Mouse (Mus musculus): ENCODE measurements around the gene Thbs3. TPM values are rescaled to one million over a fixed set of nuclear protein-coding genes. Genes with fewer than 3 reads are reported as not detected.

Gene Thbs3
- polyA plus RNA-seq, 1 experiment from 2014 or later, result 45.6 TPM

- 4% methylated on average over 39 of the region's 39 CpGs for WGBS
- Histone ChIP-seq H3K36me3 (no peaks in the 10 kb centered on the region), H3K27me3 (no peaks in the 10 kb centered on the region), H3K9me3 (no peaks in the 10 kb centered on the region), H3K27ac (replicated peaks) (peak within 1 kb of the TSS; percentile 74), H3K4me3 (peak within 1 kb of the TSS; percentile 51), H3K9ac (peak within 1 kb of the TSS; percentile 80), H3K4me1 (replicated peaks) (peaks cover 52% of the 10 kb centered on the region), H3K4me2 (peak within 1 kb of the TSS; percentile 81)
- ATAC-seq (ENCODE audit: low read depth), result peak; percentile 21
Measured at GRCm38 (mm10) chr3:89270051-89270755, 55.2 kb downstream of the Thbs3 start, which contains the start of gene Slc50a1. Gene Slc50a1 (minus strand): TSS chr3:89270570.

- peak overlapping the region; percentile 51 for H3K4me3 ChIP-seq
- H3K9ac ChIP-seq, result peak overlapping the region; percentile 80
- no peaks in the 10 kb centered on the region for H3K9me3 ChIP-seq
- H3K36me3 ChIP-seq, result no peaks in the 10 kb centered on the region
- WGBS, result 66% methylated on average over 6 of the region's 6 CpGs
- H3K4me2 ChIP-seq, result peak overlapping the region; percentile 81
- H3K27me3 ChIP-seq, result no peaks in the 10 kb centered on the region
- H3K27ac ChIP-seq (replicated peaks), result peak overlapping the region; percentile 74
- H3K4me1 ChIP-seq (replicated peaks), result peaks cover 50% of the 10 kb centered on the region
- no peak for ATAC-seq (ENCODE audit: low read depth)
Measured at GRCm38 (mm10) chr3:89270891-89271290, 55.9 kb downstream of the Thbs3 start.

GRCm38 (mm10) chr3:89271760-89272159 is 56.8 kb downstream of the Thbs3 start:
- Histone ChIP-seq H3K4me1 (replicated peaks) (peaks cover 46% of the 10 kb centered on the region), H3K27ac (replicated peaks) (no peak overlapping the region), H3K4me3 (no peak overlapping the region), H3K4me2 (no peak overlapping the region), H3K27me3 (0 out of 2 replicates have a peak, but pooled peaks cover 6% of the 10 kb centered on the region), H3K9me3 (no peaks in the 10 kb centered on the region), H3K36me3 (no peaks in the 10 kb centered on the region), H3K9ac (0 out of 2 replicates have a peak overlapping the region, but pooled peaks have one; percentile 22)
- ATAC-seq (ENCODE audit: low read depth), result no peak
- WGBS, result 42% methylated on average over 6 of the region's 6 CpGs

- H3K9me3 ChIP-seq, result no peaks in the 10 kb centered on the region
- H3K4me3 ChIP-seq, result no peak overlapping the region
- peaks cover 39% of the 10 kb centered on the region for H3K27me3 ChIP-seq
- peaks cover 51% of the 10 kb centered on the region for H3K4me1 ChIP-seq (replicated peaks)
- 95% methylated on average over 13 of the region's 13 CpGs for WGBS
- ATAC-seq (ENCODE audit: low read depth), result no peak
- no peak overlapping the region for H3K4me2 ChIP-seq
- H3K9ac ChIP-seq, result no peak overlapping the region
- no peaks in the 10 kb centered on the region for H3K36me3 ChIP-seq
- H3K27ac ChIP-seq (replicated peaks), result no peak overlapping the region
Measured at GRCm38 (mm10) chr3:89276061-89276460, 61.1 kb downstream of the Thbs3 start.

MicroRNAs within 50 kb of the gene (microRNA counts, 519-probe panel; counts per million panel counts)
- 3,707 counts per million, percentile 55 among the panel's probes with 10 or more counts for microRNA mmu-miR-92b

Small RNA genes lying within 50 kb of the gene (microRNA-seq; reads per million reads assigned to microRNA genes)
- 2,995 reads per million, percentile 88 among the genes with 10 or more reads in this experiment for gene Mir92b

Other genes with a start within 250 kb of the Thbs3 start
- gene Rusc1, start 121.9 kb upstream of the Thbs3 start, polyA plus RNA-seq (2015; fragmentation: Nextera tagmentation; extraction: Ambion mirVana), result 83.4 and 91.9 TPM in 2 replicates
- 0.15 TPM in 1 of 2 replicates, not detected in the other for gene Gm43738, start 114.1 kb upstream of the Thbs3 start, polyA plus RNA-seq (2015; fragmentation: Nextera tagmentation; extraction: Ambion mirVana)
- gene Fdps, start 113.2 kb upstream of the Thbs3 start, polyA plus RNA-seq (2015; fragmentation: Nextera tagmentation; extraction: Ambion mirVana), result 329 and 357 TPM in 2 replicates
- 0.14 and 0.46 TPM in 2 replicates for gene Pklr, start 79.0 kb upstream of the Thbs3 start, polyA plus RNA-seq (2015; fragmentation: Nextera tagmentation; extraction: Ambion mirVana)
- 34.6 and 35.6 TPM in 2 replicates for gene Hcn3, start 55.0 kb upstream of the Thbs3 start, polyA plus RNA-seq (2015; fragmentation: Nextera tagmentation; extraction: Ambion mirVana)
- gene Clk2, start 50.4 kb upstream of the Thbs3 start, polyA plus RNA-seq (2015; fragmentation: Nextera tagmentation; extraction: Ambion mirVana), result 27.5 and 30.6 TPM in 2 replicates
- 129 and 135 TPM in 2 replicates for gene Scamp3, start 37.7 kb upstream of the Thbs3 start, polyA plus RNA-seq (2015; fragmentation: Nextera tagmentation; extraction: Ambion mirVana)
- 38.9 and 49.9 TPM in 2 replicates for gene Fam189b, start 32.0 kb upstream of the Thbs3 start, polyA plus RNA-seq (2015; fragmentation: Nextera tagmentation; extraction: Ambion mirVana)
- gene Gba, start 12.3 kb upstream of the Thbs3 start, polyA plus RNA-seq (2015; fragmentation: Nextera tagmentation; extraction: Ambion mirVana), result 48.3 and 50.0 TPM in 2 replicates
- 157 and 170 TPM in 2 replicates for gene Mtx1, start 11.9 kb downstream of the Thbs3 start, polyA plus RNA-seq (2015; fragmentation: Nextera tagmentation; extraction: Ambion mirVana)
- gene Muc1, start 13.9 kb downstream of the Thbs3 start, polyA plus RNA-seq (2015; fragmentation: Nextera tagmentation; extraction: Ambion mirVana), result 1.0 and 1.1 TPM in 2 replicates
- gene Krtcap2, start 30.8 kb downstream of the Thbs3 start, polyA plus RNA-seq (2015; fragmentation: Nextera tagmentation; extraction: Ambion mirVana), result 248 and 258 TPM in 2 replicates
- 55.8 and 55.9 TPM in 2 replicates for gene Trim46, start 31.1 kb downstream of the Thbs3 start, polyA plus RNA-seq (2015; fragmentation: Nextera tagmentation; extraction: Ambion mirVana)
- gene Dpm3, start 44.2 kb downstream of the Thbs3 start, polyA plus RNA-seq (2015; fragmentation: Nextera tagmentation; extraction: Ambion mirVana), result 76.9 and 81.4 TPM in 2 replicates
- 44.0 and 45.5 TPM in 2 replicates for gene Slc50a1, start 55.4 kb downstream of the Thbs3 start, polyA plus RNA-seq (2015; fragmentation: Nextera tagmentation; extraction: Ambion mirVana)
- gene Efna1, start 66.0 kb downstream of the Thbs3 start, polyA plus RNA-seq (2015; fragmentation: Nextera tagmentation; extraction: Ambion mirVana), result 12.5 and 14.5 TPM in 2 replicates
- gene Efna3, start 107.8 kb downstream of the Thbs3 start, polyA plus RNA-seq (2015; fragmentation: Nextera tagmentation; extraction: Ambion mirVana), result 87.4 and 90.1 TPM in 2 replicates
- gene Efna4, start 122.8 kb downstream of the Thbs3 start, polyA plus RNA-seq (2015; fragmentation: Nextera tagmentation; extraction: Ambion mirVana), result 8.5 and 10.7 TPM in 2 replicates
- 48.8 and 54.0 TPM in 2 replicates for gene Adam15, start 134.8 kb downstream of the Thbs3 start, polyA plus RNA-seq (2015; fragmentation: Nextera tagmentation; extraction: Ambion mirVana)
- 0.17 TPM in 1 of 2 replicates, not detected in the other for gene Dcst2, start 146.8 kb downstream of the Thbs3 start, polyA plus RNA-seq (2015; fragmentation: Nextera tagmentation; extraction: Ambion mirVana)
- gene Dcst1, start 150.1 kb downstream of the Thbs3 start, polyA plus RNA-seq (2015; fragmentation: Nextera tagmentation; extraction: Ambion mirVana), result 0.88 and 1.1 TPM in 2 replicates
- gene Zbtb7b, start 179.6 kb downstream of the Thbs3 start, polyA plus RNA-seq (2015; fragmentation: Nextera tagmentation; extraction: Ambion mirVana), result 0.54 and 0.68 TPM in 2 replicates
- gene Lenep, start 187.6 kb downstream of the Thbs3 start, polyA plus RNA-seq (2015; fragmentation: Nextera tagmentation; extraction: Ambion mirVana), result 0.84 and 2.6 TPM in 2 replicates
- 30.7 and 33.2 TPM in 2 replicates for gene Flad1, start 196.7 kb downstream of the Thbs3 start, polyA plus RNA-seq (2015; fragmentation: Nextera tagmentation; extraction: Ambion mirVana)
- 110 and 144 TPM in 2 replicates for gene Cks1b, start 203.2 kb downstream of the Thbs3 start, polyA plus RNA-seq (2015; fragmentation: Nextera tagmentation; extraction: Ambion mirVana)
- 41.8 and 45.1 TPM in 2 replicates for gene Shc1, start 203.3 kb downstream of the Thbs3 start, polyA plus RNA-seq (2015; fragmentation: Nextera tagmentation; extraction: Ambion mirVana)
- gene Pygo2, start 215.0 kb downstream of the Thbs3 start, polyA plus RNA-seq (2015; fragmentation: Nextera tagmentation; extraction: Ambion mirVana), result 40.4 and 47.7 TPM in 2 replicates
- 15.6 and 17.0 TPM in 2 replicates for gene Pbxip1, start 221.5 kb downstream of the Thbs3 start, polyA plus RNA-seq (2015; fragmentation: Nextera tagmentation; extraction: Ambion mirVana)
- gene Pmvk, start 239.4 kb downstream of the Thbs3 start, polyA plus RNA-seq (2015; fragmentation: Nextera tagmentation; extraction: Ambion mirVana), result 104 and 106 TPM in 2 replicates

Measured in neural tube, embryonic 13.5 days (tissue).